Mouse (Mus musculus) kidney, adult 2 months (tissue): Measurements from ENCODE around the gene 2900026A02Rik.

Experiments
- CTCF ChIP-seq: fragments of 200-500 bp; conservative IDR thresholded peaks from 2 replicates; pipeline ENCODE4 v1.5.1; 2011; ENCODE audit warnings: low read depth, mild to moderate bottlenecking, control low read depth, low read length, moderate library complexity, mixed read lengths; ENCODE audit not compliant: insufficient read depth, insufficient read length
- POLR2A ChIP-seq: fragments of 200-500 bp; IDR thresholded peaks from one replicate; pipeline ENCODE4 v1.6.1; 2011; ENCODE audit warnings: low read depth, low read length, control low read depth

DNA sequence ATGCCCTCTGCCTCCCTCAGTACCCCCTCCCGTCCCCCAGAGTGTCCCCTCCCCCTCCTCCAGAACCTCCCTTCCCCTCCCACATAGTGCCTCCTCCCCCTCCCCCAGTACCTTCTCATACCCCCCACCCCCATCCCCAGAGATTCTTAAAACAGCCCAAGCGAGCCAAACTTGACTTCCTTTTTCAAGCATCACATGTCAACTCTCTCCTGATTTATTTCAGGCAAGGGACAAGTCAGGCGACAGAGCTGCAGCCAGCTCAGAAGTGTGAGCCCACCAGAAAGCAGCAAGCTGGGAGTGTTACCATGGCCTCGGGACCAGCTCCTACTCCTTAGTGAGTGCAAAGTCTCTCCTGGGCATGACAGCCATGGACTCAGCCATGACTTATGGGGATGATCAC, 109.7 kb downstream of the 2900026A02Rik start:
- TF ChIP-seq POLR2A (no peak), CTCF (no peak)
